Mouse (Mus musculus): ENCODE measurements at regions not wholly inside any gene's neighbourhood (a gene's known extent, or its start where the extent isn't known, plus 50 kb on each side); places are given as distances from the start of the nearest gene placed in this dataset.

- no peak for TF ChIP-seq CHD2 (IDR thresholded peaks at IDR 0.05; ENCODE audit: low read length)
- no peak for TF ChIP-seq HCFC1 (IDR thresholded peaks at IDR 0.05; ENCODE audit: low read depth, low read length)
- no peak for TF ChIP-seq E2F4 (IDR thresholded peaks at IDR 0.05; ENCODE audit: insufficient replicate concordance, low read depth, low read length)
Observed at GRCm38 (mm10) chr10:117471818-117472567, 92.2 kb upstream of the Cpsf6 start.

Measured in CH12.LX (cell line).